Mouse (Mus musculus): ENCODE data around the gene Syt16.

The Syt16 gene

DNA sequence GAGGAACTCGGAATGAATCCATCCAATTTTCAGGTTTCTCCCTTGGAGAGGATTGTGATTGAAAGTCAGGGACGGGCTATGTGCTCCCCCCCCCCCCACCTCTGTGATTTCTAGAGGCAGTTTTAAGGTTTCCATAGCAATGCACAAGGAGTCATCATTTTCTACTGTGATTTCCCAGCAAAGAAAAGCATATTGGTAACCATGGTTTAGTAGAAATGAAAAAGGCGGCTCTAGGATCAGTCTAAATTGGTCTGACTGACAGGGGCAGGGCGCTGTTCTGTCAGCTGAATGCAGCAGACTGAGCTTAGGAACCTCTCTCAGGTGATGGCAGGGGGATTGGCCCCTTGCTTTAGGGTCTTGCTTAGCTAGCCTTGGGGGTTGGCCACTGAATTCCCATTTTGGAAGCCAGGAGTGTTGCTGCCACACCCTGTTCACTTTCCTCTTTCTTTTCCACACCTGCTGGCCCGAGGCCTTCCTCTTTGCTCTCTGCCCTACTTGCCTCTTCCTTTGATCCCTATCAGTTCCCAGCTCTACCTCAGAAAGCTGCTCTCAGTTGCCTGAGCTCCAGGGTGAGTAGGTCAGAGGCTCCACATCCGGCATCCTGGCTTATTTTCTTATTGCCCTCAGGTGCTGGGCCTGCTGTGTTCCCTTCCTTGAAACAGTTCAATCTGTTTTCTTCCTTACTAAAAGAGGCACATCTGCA, 108.5 kb downstream of the Syt16 start:
- DNase-seq (ENCODE audit: low read depth, low spot score): no peak

DNA sequence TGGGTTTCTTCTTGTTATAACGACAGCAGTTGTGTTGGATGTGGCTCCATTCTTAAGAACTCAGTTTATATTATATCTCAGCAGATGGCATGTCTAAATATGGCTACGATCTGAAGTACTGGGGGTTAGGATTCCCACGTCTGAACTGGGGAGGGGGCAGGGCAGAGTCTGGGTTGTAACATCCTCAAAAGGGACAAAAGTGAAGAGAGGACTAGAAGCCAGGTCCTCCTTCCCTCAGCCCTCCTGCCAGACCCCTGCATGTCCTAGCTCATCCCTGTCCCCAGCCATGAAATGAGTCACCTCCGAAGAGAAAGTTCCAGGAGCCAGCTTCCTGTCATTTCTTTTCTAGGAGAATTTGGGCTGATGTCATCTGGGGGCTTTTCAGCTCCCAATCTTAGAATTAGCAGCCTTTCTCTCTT, 111.2 kb downstream of the Syt16 start:
- no peak for DNase-seq (ENCODE audit: low read depth, low spot score)

DNA sequence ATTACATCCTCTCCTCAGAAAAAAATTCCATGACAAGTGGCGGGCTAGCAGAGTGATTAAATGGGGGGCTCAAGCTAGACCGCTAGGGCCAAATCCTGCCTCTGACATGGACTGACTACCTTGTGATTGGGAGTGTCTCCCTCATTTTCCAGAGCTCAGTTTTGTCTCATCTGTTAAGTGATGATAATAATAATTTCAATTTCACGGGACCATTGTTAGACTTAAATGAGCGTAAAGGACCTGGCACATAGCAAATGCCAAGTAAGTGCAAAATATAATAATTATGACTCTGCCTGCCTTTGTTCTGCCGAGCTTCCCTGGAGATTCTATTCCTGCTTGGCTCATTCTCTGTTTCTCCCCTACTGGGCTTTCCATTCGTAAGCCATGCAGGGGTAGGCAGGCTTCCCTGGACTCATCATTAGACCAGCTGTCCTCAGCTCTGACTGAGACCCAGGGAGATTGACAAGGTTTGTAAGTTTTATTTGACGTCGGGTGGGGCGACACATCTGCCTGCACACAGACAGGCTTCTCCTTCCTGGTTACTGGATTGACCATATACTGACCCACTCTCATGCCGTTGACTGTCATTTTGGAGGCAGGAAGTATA, 112.1 kb downstream of the Syt16 start:
- no peak for DNase-seq (ENCODE audit: low read depth, low spot score)

DNA sequence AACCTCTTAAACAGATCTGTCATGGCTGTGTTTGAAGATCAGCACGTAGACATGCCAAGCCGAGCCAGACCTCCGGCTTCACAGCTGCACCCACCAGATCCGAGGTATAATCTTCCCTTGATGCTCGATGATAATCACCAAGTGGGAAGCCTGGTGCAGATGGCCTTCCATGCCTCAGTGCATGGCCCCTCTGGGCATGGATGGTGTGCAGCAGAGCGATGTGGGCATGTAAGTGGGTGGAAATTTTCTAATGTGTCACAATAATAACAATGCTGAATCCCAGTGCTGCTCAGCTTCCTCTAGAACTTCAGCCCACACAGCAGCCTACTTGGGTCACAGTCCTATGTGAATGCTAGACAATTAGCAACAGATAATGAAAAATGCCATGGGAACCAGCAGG, 119.4 kb downstream of the Syt16 start:
- no peak for DNase-seq (ENCODE audit: low read depth, low spot score)

DNA sequence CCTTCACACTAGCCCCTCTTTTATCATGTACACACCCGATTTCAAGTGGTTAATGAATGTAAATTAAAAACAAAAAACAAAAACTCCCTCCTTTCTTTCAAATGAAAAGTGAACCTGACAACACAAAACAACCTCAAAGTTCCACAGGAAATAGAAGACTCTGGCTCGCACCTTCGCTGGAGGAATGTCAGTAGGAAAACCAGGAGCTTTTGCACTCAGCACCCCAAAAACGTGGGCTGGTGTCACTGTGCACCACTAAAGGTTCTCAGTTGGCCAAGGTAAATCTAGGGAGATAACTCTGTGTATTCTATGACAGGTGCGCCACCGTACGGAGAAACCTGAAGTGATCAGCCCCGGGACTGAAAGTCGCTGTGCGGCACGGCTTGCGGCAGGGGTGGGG, 128.3 kb downstream of the Syt16 start:
- peak; percentile 11 for DNase-seq (ENCODE audit: low read depth, low spot score)

DNA sequence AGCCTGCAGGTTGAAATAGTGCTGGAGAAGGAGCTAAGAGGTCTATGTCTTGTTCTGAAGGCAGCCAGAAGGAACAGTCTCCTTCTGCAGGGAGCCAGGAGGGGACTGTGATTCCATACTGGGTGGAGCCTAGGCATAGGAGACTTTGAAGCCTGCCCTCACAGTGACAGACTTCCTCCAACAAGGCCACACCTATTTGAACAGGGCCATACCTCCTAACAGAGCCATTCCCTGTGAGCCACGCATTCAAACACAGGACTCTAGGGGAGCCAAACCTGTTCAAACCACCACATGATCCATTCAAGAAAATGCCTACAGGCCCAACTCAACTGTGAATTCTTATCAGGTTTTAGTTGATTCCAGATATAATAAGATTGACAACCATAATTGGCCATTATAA, 130.8 kb downstream of the Syt16 start:
- DNase-seq (ENCODE audit: low read depth, low spot score): no peak

DNA sequence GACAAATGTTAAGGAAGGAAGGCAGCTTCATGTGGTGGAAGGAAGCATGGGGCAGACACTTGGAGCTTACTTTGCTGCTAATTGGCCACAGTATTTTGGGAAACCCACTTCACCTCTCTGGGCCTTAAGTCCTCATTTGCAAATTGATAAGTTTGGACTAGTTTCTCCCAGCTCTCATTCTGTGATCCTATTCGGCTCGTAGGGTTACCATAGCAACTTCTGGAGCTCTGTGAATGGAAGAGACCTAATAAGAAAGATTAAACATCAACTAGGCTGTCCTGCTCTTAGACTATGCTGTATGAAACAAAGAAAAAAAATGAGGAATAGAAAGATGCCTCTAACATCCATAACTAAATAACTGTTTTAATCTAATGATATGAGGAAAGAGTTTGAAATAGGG, 134.3 kb downstream of the Syt16 start:
- no peak for DNase-seq (ENCODE audit: low read depth, low spot score)

DNA sequence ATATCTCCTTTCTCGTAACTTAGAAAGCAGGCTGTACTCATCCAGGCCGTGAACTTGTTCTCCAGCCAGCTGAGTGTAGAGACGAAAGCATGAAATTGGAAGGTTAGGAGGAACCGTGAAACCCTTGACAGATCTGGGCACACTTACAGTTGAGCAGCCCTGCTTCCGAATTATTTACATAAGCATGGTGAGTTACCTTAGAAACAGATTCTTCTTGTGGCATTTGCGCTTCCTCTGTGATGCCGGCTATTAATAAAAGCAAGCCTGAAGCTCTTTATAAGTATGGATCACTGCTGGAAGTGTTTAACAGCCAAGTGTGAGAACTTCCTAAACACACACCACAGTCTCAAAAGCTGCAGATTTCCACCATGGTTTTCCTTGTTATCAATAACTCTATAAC, 144.7 kb downstream of the Syt16 start:
- DNase-seq (ENCODE audit: low read depth, low spot score): no peak

DNA sequence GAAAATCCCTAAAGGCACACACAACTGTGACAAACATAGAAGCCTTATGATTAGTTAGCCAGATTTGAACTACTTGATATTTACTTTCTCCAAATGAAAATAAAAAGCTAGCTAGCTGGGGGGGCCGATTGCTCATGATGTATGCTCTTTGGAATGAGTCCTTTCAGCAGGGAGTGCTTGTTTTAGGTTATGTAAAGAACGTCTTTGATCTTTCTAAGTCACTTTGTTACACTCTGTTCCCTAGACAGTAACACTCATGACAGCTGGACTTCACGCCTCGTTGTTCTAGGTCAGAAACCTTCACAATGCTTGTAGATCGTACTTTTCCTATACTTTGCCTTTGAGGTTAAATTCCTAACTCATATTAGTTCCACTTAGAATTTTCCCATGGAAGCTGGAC, 146.9 kb downstream of the Syt16 start:
- DNase-seq (ENCODE audit: low read depth, low spot score): no peak

DNA sequence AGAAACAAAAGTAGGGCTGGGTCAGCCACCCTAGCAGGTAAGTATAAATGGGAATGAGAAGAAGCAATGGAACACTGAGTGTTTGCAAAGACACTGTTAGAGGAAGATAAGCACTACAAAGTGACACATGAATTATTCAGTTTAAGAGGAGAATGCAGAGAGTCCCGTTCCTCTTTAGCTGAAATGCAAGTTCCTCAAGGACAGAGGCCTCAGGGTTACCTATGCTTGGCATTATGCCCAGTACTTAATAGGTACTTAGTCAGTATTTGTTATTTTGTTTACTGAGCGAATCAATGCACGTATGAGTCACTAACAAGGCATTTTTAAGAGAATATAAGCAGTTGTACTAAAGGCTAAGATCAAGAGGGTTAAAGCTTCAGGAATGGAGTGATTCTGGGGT, 163.3 kb downstream of the Syt16 start:
- no peak for DNase-seq (ENCODE audit: low read depth, low spot score)

DNA sequence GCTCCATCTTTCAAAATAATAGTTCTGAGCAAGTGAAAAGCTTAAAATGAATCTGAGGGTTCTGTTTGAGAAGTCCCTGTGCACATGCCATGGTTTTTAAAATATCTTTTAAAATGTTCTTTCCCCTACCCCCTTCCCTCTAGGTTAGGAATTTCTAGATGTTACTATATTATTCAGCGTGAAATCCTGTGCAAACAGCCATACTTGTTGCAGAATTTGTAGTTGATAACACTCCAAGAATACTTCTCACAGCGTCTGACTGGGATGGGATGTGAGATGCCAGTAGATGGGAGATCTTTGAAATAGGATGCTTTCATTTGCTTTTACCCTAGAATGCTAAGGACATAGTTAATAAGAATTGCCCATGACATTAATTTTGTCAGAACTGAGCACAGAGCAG, 165.6 kb downstream of the Syt16 start:
- no peak for DNase-seq (ENCODE audit: low read depth, low spot score)

DNA sequence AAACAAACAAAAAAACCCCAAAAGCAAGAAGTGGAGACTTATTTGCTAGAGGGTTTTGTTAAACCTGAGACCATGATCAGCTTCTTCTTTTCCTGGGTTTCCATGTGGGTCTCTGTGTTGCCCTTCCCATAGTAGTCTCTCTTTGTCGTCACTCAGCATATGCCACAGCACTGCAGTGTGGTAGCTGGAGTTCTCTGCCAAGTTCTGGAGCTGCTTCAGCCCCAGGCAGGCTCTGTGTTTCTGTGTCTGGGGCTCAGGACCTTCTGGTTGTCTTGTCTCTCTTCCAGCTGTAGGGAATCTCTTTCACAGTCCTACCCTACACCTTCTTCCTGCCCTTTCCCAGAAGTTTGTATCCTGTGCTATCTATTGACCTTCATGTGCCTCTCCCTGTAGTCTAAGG, 173.8 kb downstream of the Syt16 start:
- no peak for DNase-seq (ENCODE audit: low read depth, low spot score)

DNA sequence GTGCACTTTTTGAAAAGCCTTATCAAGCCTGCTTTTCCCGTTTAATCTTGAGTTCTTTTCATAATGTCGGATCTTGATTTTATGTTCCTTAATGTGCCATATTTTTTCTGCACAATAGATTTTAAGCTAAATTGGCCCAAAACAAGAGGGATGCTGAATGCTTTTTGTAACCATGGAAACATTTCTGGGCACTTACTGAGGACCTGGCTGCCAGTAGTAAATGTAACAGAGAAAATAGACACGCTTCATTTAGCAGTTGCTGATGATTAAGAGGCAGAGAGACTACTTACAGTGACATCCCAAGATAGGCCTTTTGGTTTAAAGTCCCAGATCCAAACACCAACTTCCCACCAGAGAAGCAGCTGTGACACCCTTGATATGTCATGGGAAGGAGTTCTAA, 176.4 kb downstream of the Syt16 start:
- DNase-seq (ENCODE audit: low read depth, low spot score): no peak

DNA sequence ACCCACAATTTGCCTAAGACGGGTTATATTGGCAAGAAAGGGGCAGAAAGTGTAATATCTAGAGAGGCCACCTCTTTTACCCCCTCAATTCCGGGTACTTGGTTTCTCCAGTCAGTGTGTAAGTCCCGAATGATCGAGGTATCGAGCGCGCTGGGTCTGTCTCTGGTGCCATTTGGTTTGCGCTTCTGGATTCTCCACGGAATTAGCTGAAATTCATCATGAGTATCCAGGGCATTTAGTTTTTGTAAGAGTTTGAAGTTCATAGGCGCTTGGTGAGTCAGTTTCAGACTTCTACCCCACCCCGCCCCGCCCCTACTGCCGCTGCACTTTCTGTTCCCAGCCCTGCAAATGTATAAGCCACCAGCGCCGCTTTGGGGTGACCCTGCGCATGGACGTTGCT, 187.1 kb downstream of the Syt16 start:
- no peak for DNase-seq (ENCODE audit: low read depth, low spot score)

DNA sequence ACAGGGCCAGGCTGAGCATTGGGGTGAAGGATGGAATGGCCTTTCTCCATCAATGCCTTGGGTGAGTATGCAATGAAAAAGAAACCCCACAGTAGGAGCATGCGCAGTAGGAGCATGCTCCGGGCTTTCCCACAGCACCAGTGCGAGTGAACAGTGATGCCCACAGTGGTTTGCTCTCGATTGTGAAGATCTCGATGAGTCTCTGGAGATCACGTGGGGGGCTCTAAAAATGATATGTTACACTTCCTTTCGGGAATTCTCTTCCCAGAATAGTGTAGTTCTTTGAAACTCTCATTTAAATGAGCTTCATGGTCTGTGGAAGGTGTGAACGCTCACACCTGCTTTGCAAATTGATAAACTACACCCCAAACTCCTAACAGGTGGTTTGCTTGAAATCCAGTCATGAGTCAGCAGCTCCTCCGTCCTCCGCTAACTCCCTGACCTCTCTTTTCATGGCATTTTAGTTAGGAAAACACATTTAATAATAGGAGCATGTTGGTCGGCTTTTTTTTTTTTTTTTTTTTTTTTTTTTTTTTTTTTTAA, 190.9 kb downstream of the Syt16 start:
- no peak for DNase-seq (ENCODE audit: low read depth, low spot score)

DNA sequence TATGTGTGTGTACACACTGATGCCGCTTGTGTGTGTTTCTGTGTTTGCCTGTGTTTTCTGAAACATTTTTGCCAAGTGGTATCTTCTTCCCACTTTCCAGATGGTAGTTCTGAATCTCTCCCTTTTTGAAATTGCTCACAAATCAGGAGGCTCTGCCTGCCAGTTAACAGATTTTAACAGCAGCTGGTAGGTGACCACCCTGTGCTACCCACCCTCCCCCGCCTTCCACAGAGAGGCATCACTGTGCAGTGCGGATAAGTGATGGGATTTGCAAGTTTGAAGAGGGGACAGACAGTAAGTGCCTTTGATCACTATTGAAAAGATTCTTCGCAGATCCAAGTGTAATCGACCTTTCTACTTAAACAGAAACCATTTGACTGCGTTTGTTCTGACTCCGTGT, 191.4 kb downstream of the Syt16 start:
- no peak for DNase-seq (ENCODE audit: low read depth, low spot score)

DNA sequence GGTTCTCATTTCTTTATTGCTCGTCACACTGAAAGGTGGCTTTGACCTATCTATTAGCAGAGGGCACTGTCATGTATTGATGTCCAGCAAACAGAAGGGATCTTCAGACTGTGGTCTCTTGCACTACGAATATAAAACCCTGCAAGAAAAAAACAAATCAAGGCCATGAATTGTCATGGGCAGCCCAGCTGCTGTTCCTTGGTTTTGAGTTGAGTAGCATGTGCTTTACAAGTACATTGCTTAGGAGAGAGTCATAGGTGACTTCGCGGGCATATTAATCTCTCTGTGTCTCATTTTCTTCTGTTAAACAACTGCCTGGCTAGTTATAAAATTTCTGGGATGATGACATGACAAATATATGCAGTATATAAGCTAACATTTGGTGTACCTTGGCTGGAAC, 192.4 kb downstream of the Syt16 start:
- DNase-seq (ENCODE audit: low read depth, low spot score): no peak

DNA sequence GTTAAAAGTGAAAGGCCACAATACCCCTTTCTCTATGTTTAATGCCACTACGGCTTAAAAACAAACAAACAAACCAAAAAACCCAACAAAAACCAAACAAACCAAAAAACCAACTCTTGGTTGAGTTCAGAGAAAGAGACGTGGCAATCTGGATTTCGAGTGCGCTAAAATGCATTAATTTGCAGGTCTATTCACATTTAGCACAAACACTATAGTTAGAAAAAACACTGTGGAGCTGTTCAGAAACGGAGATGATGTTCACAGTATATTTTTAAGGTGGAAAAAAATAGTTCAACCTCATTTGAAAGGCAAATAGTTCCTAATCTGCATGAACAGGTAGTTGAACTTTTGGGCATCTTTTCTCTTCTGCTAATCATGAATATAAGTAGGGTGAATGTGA, 192.8 kb downstream of the Syt16 start:
- DNase-seq (ENCODE audit: low read depth, low spot score): no peak

DNA sequence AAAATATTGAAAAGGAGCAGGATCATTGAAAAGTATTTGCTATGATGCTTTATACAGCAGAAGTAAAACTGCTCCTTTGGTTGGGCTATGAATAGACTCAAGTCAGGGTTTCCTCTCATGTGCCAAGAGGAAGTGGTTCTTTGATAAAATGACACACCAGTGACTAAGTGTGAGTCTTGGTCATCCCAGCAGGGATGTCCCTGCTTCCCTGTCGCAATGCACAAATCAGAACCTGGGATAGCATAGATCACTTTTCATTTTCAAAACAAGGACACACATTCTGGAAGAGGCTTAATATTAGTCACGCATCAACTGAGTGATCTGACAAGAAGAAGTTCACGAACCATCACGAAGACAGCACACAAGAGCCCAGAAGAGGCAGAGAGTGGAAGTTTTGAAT, 195.1 kb downstream of the Syt16 start:
- DNase-seq (ENCODE audit: low read depth, low spot score): no peak

DNA sequence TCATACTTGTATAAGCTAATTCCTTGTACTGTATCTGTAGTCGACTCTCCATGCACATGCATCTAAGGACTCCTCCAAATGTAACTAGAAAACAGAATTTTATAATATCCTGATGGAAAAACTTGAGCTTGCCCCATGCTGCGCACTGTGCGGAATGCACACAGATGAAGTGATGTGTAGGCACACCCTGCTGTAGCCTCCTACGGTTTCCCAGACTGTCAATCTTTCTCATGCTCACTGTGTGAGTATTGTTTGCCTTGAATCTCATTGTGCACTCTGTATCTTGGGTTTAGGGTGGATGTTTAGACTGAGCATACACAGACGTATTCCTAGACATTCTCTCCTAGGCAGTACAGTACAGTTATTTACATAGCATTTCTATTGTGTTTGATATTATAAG, 203.9 kb downstream of the Syt16 start:
- no peak for DNase-seq (ENCODE audit: low read depth, low spot score)

DNA sequence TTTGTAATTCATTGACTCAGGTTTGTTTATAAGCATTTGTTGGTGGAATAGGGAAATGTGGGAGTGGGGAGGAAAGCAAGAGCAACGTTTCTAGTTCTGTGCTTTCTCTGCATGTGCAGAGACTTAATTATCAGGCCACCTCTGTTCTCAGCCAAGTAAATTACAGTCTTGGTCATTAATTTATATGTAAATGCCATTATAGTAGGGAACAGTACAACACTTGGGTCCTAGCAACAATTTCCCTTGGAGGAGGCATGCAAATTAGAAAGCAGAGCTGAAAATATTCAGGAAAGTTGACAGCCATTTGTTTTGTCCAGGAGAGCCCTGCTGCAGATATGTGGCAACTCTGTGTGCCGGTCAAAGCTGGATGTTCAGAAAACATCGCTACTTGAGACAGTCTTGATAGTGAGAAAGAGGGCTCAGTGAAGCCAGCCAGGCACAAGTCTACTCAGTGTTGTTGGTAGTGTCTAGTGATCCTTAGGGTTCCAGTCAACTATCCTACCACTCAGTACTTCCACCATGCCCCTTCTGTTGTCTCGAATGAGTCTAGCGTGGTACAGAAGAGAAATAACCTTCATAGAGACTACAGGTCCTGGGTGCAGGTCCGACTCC, 205.1 kb downstream of the Syt16 start:
- no peak for DNase-seq (ENCODE audit: low read depth, low spot score)

DNA sequence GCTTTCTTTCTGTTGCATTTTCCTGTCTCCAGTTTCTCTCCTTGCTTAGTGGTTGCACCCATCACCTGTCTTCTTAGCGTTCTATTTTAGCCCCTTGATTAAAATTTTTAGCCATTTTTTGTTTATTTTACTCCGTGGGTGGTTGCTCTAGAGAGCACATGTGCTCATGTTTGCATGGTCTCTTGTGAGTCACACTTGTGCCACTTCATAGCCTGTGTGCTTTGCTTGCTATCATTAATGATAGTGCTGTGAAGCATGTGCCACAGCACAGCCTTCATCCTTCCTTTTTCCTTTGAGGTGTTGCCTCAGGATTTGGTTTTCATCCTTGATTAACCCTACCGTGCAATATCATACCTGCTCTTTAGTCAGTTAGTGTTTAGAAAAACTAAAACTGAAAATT, 214.7 kb downstream of the Syt16 start:
- DNase-seq (ENCODE audit: low read depth, low spot score): no peak

DNA sequence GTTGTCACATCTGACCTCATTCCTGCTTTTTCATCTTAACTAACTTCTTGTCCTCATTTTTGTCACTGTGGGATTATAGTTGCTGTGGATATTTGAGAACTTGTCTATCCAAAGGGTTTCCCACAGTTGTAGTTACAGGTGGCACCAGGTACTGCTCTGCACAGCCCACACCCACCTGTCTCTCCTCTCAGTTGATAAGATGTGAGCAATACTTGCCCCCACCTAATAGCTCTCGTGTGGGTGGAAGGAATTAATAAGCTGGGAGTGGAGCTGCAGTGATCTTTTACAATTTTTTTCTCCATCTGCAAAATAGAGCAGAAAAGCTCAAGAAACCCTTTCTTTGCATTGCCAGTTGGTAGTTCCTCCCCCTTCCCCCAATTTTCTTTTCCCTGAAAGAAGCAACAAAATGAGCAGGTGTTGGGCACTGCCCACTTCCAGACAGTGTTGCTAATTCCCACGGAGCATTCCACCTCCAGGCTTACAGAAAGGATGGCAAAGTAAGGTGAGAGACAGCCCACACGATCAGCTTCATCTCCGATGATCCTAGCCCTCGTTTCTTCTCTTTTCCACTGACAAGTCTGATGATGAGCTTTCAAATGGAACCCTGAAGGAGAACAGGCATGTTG, 218.8 kb downstream of the Syt16 start:
- no peak for DNase-seq (ENCODE audit: low read depth, low spot score)
